Mouse (Mus musculus) heart, adult 10 weeks (tissue): ENCODE results near the gene Stxbp5. TPM values are rescaled to one million over a fixed set of nuclear protein-coding genes. Genes with fewer than 3 reads are reported as not detected.

ENCODE experiments used
- polyA plus RNA-seq: library from polyadenylated mRNA; stranded (reverse); fragments of 350-450 nt; fragmentation: Illumina TruSeq; extraction: RNeasy Lipid Tissue Mini Kit (QIAGEN cat#74804); gene quantifications from one replicate; pipeline ENCODE4 v1.2.3, GENCODE M21; 2014; ENCODE audit warnings: low read depth, low replicate concordance

Gene Stxbp5
- 12.2 TPM for polyA plus RNA-seq

GRCm38 (mm10) chr10:9901071-9901696 lies at the start of gene Stxbp5:
TSS of gene Stxbp5 (minus strand) at chr10:9901079.

Other genes starting within 250 kb of the Stxbp5 start
- gene Samd5, start 225.9 kb downstream of the Stxbp5 start, polyA plus RNA-seq: 1.7 TPM